Comparison of ENCODE assay signal across 8 mouse cellular contexts in genomic region chr15:102672215-102673071, GRCm38 (mm10). TPM values are rescaled to one million over a fixed set of nuclear protein-coding genes. Genes with fewer than 3 reads are reported as not detected.
DNase-seq lines count a peak whose midpoint lies in the region; ATAC-seq and TF ChIP-seq lines count a peak whose summit lies in the region.

Gene Atp5g2, minus strand, starts transcription at chr15:102672352.

- no peak for ATAC-seq in erythroid progenitor cell, adult 5-6 weeks (replicated peaks; ENCODE audit: low FRiP score, poor library complexity, severe bottlenecking)
- no peak for ATAC-seq in heart, embryonic 15.5 days (replicated peaks; ENCODE audit: insufficient number of reproducible peaks, insufficient read depth, low FRiP score, low read depth)
- ATAC-seq in kidney, postnatal 0 days (replicated peaks; ENCODE audit: low FRiP score, low read depth), result no peak
- no peak for ATAC-seq in liver, postnatal 0 days
- peak; percentile 45 for ATAC-seq in neural tube, embryonic 13.5 days (ENCODE audit: low read depth)

- H3K4me1 ChIP-seq in heart, embryonic 15.5 days (replicated peaks), result peaks cover 32% of the 10 kb centered on the region
- H3K4me1 ChIP-seq in kidney, postnatal 0 days (replicated peaks; ENCODE audit: insufficient read depth, low read length), result peaks cover 10% of the 10 kb centered on the region; the same call in 1 of the 2 replicates
- peaks cover 21% of the 10 kb centered on the region for H3K4me1 ChIP-seq in liver, postnatal 0 days (ENCODE audit: insufficient read depth)
- H3K4me1 ChIP-seq in neural tube, embryonic 13.5 days (replicated peaks), result peaks cover 48% of the 10 kb centered on the region

- TF ChIP-seq EP300 in liver, postnatal 0 days (IDR thresholded peaks at IDR 0.05; ENCODE audit: low read depth), result no peak

- H3K4me2 ChIP-seq in heart, embryonic 15.5 days, result peak within 1 kb of the TSS; percentile 76
- peak within 1 kb of the TSS; percentile 89 for H3K4me2 ChIP-seq in kidney, postnatal 0 days (ENCODE audit: low read length)
- H3K4me2 ChIP-seq in liver, postnatal 0 days (ENCODE audit: low read depth, low read length), result peak within 1 kb of the TSS; percentile 85
- peak within 1 kb of the TSS; percentile 84 for H3K4me2 ChIP-seq in neural tube, embryonic 13.5 days

- DNase-seq in ES-CJ7 (ENCODE audit: low read depth, low spot score), result peak; percentile 47
- peak; percentile 47 for DNase-seq in adrenal gland, postnatal 14 days
- peak; percentile 79 for DNase-seq in kidney, postnatal 0 days (ENCODE audit: low spot score)
- peak; percentile 21 for DNase-seq in liver, postnatal 0 days
- DNase-seq in urinary bladder, postnatal 36 days (ENCODE audit: low spot score in 2 of 2), result peak; percentile 24 to 26

- TF ChIP-seq CTCF in kidney, postnatal 0 days (IDR thresholded peaks at IDR 0.05; ENCODE audit: low read depth), result 0 out of 2 replicates have a peak, but pooled peaks have one; percentile 10
- no peak for TF ChIP-seq CTCF in liver, postnatal 0 days (IDR thresholded peaks at IDR 0.05; ENCODE audit: low read depth)

- peak within 1 kb of the TSS; percentile 54 for H3K4me3 ChIP-seq in heart, embryonic 15.5 days
- H3K4me3 ChIP-seq in kidney, postnatal 0 days (replicated peaks; ENCODE audit: low read depth, low read length), result peak within 1 kb of the TSS; percentile 62
- H3K4me3 ChIP-seq in liver, postnatal 0 days (ENCODE audit: low read depth, low read length), result peak within 1 kb of the TSS; percentile 87
- peak within 1 kb of the TSS; percentile 61 for H3K4me3 ChIP-seq in neural tube, embryonic 13.5 days

- no peaks in the 10 kb centered on the region for H3K27me3 ChIP-seq in heart, embryonic 15.5 days
- no peaks in the 10 kb centered on the region for H3K27me3 ChIP-seq in kidney, postnatal 0 days (ENCODE audit: insufficient read depth, low read length)
- peaks cover 15% of the 10 kb centered on the region; the same call in 1 of the 2 replicates for H3K27me3 ChIP-seq in liver, postnatal 0 days (ENCODE audit: insufficient read depth, low read length)
- no peaks in the 10 kb centered on the region for H3K27me3 ChIP-seq in neural tube, embryonic 13.5 days

- H3K27ac ChIP-seq in heart, embryonic 15.5 days, result peak within 1 kb of the TSS; percentile 97
- H3K27ac ChIP-seq in kidney, postnatal 0 days, result peak within 1 kb of the TSS; percentile 99
- H3K27ac ChIP-seq in liver, postnatal 0 days (ENCODE audit: low read depth), result peak within 1 kb of the TSS; percentile 93
- H3K27ac ChIP-seq in neural tube, embryonic 13.5 days (replicated peaks), result peak within 1 kb of the TSS; percentile 98

- H3K9me3 ChIP-seq in heart, embryonic 15.5 days (replicated peaks), result no peaks in the 10 kb centered on the region
- no peaks in the 10 kb centered on the region for H3K9me3 ChIP-seq in kidney, postnatal 0 days (replicated peaks; ENCODE audit: low read length)
- H3K9me3 ChIP-seq in liver, postnatal 0 days (ENCODE audit: low read length), result no peaks in the 10 kb centered on the region
- H3K9me3 ChIP-seq in neural tube, embryonic 13.5 days, result no peaks in the 10 kb centered on the region

- H3K36me3 ChIP-seq in heart, embryonic 15.5 days, result peaks cover 6% of the 10 kb centered on the region
- H3K36me3 ChIP-seq in kidney, postnatal 0 days (ENCODE audit: insufficient read depth, low read length), result peaks cover under 1% of the 10 kb centered on the region
- H3K36me3 ChIP-seq in liver, postnatal 0 days (replicated peaks; ENCODE audit: insufficient read depth, low read length), result peaks cover 9% of the 10 kb centered on the region
- H3K36me3 ChIP-seq in neural tube, embryonic 13.5 days, result peaks cover 6% of the 10 kb centered on the region

- peak within 1 kb of the TSS; percentile 73 for H3K9ac ChIP-seq in heart, embryonic 15.5 days
- peak within 1 kb of the TSS; percentile 90 for H3K9ac ChIP-seq in kidney, postnatal 0 days (ENCODE audit: low read depth, low read length)
- peak within 1 kb of the TSS; percentile 69 for H3K9ac ChIP-seq in liver, postnatal 0 days (replicated peaks)
- peak within 1 kb of the TSS; percentile 81 for H3K9ac ChIP-seq in neural tube, embryonic 13.5 days

- 4% methylated on average over 37 of the region's 37 CpGs for WGBS in heart, embryonic 15.5 days
- WGBS in kidney, postnatal 0 days, result 4% methylated on average over 37 of the region's 37 CpGs
- 11% methylated on average over 37 of the region's 37 CpGs for WGBS in liver, postnatal 0 days (ENCODE audit: insufficient replicate concordance)
- WGBS in neural tube, embryonic 13.5 days, result 1% methylated on average over 37 of the region's 37 CpGs

RNA-seq across cellular contexts. Expression of gene Atp5g2, which starts in this region (rescaled TPM):
- total RNA-seq in adrenal gland, postnatal 14 days (2021), result 35.4 and 47.3 TPM in 2 replicates
- total RNA-seq in erythroid progenitor cell, adult 5-6 weeks (2015; ENCODE audit: low replicate concordance), result 10.5 and 17.7 TPM in 2 replicates
- 19.1 and 31.2 TPM in 2 replicates for total RNA-seq in erythroid progenitor cell, adult 5-6 weeks (2017; ENCODE audit: low replicate concordance)
- polyA plus RNA-seq in heart, embryonic 15.5 days (2015; fragmentation: Nextera tagmentation; extraction: Ambion mirVana), result 58.1 and 78.1 TPM in 2 replicates
- polyA plus RNA-seq in kidney, postnatal 0 days (2015; fragmentation: Nextera tagmentation; extraction: Ambion mirVana), result 102 and 110 TPM in 2 replicates
- 49.2 and 53.0 TPM in 2 replicates for polyA plus RNA-seq in liver, postnatal 0 days (2015; fragmentation: Nextera tagmentation; extraction: Ambion mirVana)
- polyA plus RNA-seq in neural tube, embryonic 13.5 days (2015; fragmentation: Nextera tagmentation; extraction: Ambion mirVana), result 45.9 and 48.1 TPM in 2 replicates

Comparison
In these comparisons a context has a peak if more than half of its experiments do, and no peak if none do; other contexts are left out.
1. DNase-seq: peak in every context shown above with its lines; median percentile 79 in kidney, postnatal 0 days; 47 in ES-CJ7; 47 in adrenal gland, postnatal 14 days; 25 in urinary bladder, postnatal 36 days; 21 in liver, postnatal 0 days.